Mouse (Mus musculus): ENCODE results near the gene Irak3. TPM values are rescaled to one million over a fixed set of nuclear protein-coding genes. Genes with fewer than 3 reads are reported as not detected.

Gene Irak3
- total and polyA plus RNA-seq, 2 experiments from 2014 or later: 0.13 to 0.33 TPM

DNA sequence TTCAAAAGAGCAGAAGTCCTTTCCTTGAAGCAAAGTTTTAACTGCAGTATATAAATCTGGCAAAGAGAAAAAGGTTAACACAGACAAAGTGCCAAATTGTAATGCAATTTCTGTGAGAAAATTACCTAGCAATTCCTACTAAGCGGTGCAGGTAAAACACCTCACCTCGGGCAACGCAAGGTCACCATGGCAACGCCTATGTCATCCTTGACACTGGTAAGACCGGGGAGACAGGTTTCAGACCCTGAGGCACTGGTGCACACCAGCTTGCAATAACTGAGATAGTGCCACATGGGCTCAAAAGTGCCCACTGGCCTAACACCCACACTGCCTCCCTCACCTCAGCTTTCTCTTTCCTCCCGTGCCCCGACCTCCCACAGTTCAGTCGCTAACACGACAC lies 106.8 kb downstream of the Irak3 start:
- no peak overlapping the region for H3K9ac ChIP-seq
- H3K27me3 ChIP-seq (ENCODE audit: insufficient read depth, low read length): no peaks in the 10 kb centered on the region
- H3K4me1 ChIP-seq (ENCODE audit: insufficient read depth): no peaks in the 10 kb centered on the region
- H3K4me3 ChIP-seq (ENCODE audit: low read depth, low read length): no peak overlapping the region
- no peak overlapping the region for H3K4me2 ChIP-seq (ENCODE audit: low read depth)
- WGBS: 94% methylated on average over 9 of the region's 9 CpGs
- DNase-seq: no peak
- no peak overlapping the region for H3K27ac ChIP-seq (ENCODE audit: low read depth, low read length)
- H3K9me3 ChIP-seq (ENCODE audit: low read length): no peaks in the 10 kb centered on the region
- no peak for TF ChIP-seq CTCF (IDR thresholded peaks at IDR 0.05; ENCODE audit: low read depth)
- 0 out of 2 replicates have a peak, but pooled peaks cover 9% of the 10 kb centered on the region for H3K36me3 ChIP-seq (ENCODE audit: insufficient read depth)
- no peak for ATAC-seq

DNA sequence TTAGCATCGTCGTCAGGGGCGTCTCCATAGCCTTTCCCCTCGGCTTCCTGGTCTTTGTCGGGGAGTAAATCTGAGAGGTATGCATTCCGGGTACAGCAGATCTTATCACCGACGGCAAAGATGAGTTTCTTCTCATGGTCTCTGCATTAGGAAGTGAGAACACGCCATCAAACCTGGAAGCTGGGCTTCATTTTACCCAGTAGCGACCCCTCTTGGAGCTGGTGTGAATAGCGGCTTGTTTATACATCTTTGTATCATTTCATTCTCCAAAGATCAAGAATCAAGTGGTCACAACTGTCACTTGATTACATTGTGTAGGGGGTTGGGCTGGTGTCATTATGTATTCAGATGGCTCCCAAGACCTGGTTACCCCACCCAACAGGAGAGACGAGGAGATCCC lies 109.4 kb downstream of the Irak3 start:
- no peak for DNase-seq
- ATAC-seq: no peak
- 90% methylated on average over 12 of the region's 12 CpGs for WGBS

More for the DNA sequence above, 109.4 kb downstream of the Irak3 start:
- Histone ChIP-seq H3K4me2 (ENCODE audit: low read depth) (no peak overlapping the region), H3K36me3 (ENCODE audit: insufficient read depth) (peaks cover 13% of the 10 kb centered on the region; the same call in 1 of the 2 replicates), H3K9ac (no peak overlapping the region), H3K27me3 (ENCODE audit: insufficient read depth, low read length) (no peaks in the 10 kb centered on the region), H3K4me3 (ENCODE audit: low read depth, low read length) (no peak overlapping the region), H3K9me3 (ENCODE audit: low read length) (no peaks in the 10 kb centered on the region), H3K4me1 (ENCODE audit: insufficient read depth) (no peaks in the 10 kb centered on the region), H3K27ac (ENCODE audit: low read depth, low read length) (no peak overlapping the region)
- TF ChIP-seq CTCF (IDR thresholded peaks at IDR 0.05; ENCODE audit: low read depth): no peak

Other genes with a start within 250 kb of the Irak3 start
- gene Helb, start 89.1 kb downstream of the Irak3 start, total RNA-seq (2014; rRNA removed): 3.4 and 3.9 TPM in 2 replicates
- 1.4 and 2.1 TPM in 2 replicates for gene Helb, start 89.1 kb downstream of the Irak3 start, polyA plus RNA-seq (2015; fragmentation: Nextera tagmentation; extraction: Ambion mirVana)
- 32.2 and 40.4 TPM in 2 replicates for gene Tmbim4, start 540 bp downstream of the Irak3 start, total RNA-seq (2014; rRNA removed)
- 100 and 115 TPM in 2 replicates for gene Tmbim4, start 540 bp downstream of the Irak3 start, polyA plus RNA-seq (2015; fragmentation: Nextera tagmentation; extraction: Ambion mirVana)
- gene Llph, start 24.9 kb upstream of the Irak3 start, total RNA-seq (2014; rRNA removed): 22.1 and 23.8 TPM in 2 replicates
- 42.1 and 46.7 TPM in 2 replicates for gene Llph, start 24.9 kb upstream of the Irak3 start, polyA plus RNA-seq (2015; fragmentation: Nextera tagmentation; extraction: Ambion mirVana)